Mouse (Mus musculus) embryo, embryonic 9.5 days (tissue): ENCODE data around the gene Ly6g6d.
A peak's percentile ranks its signal among the peaks of the same experiment; 100 is the strongest.
"Not testable (repeated sequence)": the region's sequence is repeated elsewhere in the genome, so short reads cannot be mapped to it uniquely, and the experiment has no call there.

Experiments used
- DNase-seq: peaks from one replicate; pipeline ENCODE4 v3.0.0-alpha.2; 2017; ENCODE audit errors: extremely low spot score

The Ly6g6d gene

DNA sequence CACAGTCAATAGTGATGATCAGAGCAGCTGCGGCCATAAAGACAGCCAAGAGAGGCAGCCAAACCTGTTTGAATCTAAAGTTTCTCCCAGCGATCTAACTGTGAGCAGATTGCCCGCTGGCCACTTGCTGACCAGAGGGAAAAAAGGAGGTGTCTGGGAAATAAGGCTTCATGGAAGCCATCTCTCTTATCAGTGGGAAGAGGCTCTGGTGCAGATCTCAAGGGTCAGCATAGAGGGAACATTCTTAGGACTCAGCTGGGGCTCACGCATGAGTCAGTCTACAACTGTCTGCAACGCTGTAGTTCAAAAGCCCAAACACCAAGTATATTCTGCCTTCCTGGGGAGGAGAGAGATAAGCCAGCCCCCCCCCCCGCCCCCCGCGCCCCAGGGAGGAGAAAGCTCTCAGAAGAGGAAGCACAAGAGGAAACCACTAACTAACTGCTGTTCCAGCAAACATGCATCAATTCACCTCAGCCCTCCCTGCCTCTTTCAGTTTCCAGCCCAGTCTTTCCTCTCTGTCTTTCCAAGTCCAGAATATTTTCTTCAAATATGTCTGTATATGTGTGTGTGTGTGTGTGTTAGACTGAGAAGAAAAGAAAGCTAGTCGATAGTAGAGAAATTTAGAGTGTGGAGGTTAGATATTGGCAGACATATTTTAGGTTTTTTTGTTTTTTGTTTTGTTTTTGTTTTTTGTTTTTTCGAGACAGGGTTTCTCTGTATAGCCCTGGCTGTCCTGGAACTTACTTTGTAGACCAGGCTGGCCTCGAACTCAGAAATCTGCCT is 29.5 kb downstream of the Ly6g6d start:
- DNase-seq: peak; percentile 39

DNA sequence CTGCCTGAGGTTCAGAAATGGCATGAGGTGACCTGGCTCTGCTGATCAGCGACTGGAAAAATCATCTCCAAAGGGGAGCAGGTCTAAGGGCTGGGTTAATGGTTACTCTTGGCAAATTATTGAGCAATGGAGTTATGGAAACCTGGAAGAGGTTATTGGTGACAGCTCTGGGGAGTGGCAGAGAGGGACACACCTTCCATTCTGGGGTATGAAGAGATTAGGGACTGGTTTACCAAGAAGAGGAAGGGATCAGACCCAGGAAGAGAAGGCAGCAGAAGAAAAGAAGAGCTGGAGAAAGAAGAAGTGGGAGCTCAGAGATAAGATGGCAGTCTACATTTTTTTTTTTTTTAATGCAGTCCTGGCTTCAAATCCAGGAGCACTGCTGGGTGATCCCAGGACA is 30.2 kb downstream of the Ly6g6d start:
- DNase-seq: no peak

DNA sequence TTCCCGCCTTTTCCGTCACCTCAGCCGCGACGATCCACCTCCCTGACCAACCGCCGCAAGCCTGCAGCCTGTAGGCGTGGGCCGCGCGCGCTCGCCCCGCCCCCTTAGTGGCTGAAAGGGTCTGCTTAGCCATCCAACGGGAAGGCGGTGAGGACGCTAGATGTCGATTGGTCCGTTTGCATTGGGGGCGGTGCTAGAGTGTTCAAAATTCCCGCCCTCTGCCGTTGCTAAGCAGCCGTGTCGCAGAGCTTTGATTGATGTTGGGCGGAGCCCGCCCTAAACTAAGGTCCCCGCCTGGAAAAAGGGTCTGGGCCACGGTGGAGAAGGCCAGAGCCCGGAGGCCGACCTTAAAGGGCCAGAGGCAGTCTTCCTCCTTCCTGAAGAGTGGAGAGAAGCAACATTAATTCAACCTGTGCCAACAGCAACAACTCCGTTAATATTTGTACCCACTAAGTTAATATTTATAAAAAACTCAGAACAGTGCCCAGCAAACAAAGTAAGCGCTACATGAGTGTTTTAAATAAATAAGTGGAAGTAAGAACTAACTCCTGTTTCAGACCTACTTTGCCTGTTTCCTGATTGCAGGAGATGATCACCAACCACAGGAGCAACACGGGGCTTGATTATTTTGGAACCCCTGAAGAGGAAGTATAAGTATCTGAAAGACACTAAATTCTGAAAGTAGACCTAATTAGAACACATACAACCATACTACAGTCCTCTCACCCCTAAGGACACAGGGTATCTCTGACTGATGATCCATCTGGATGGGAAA is 31.0 kb downstream of the Ly6g6d start, which contains the start of gene Msh5:
Msh5 (minus strand) TSS at position 65 of the 775 bp plus-strand sequence.
- peak; percentile 99 for DNase-seq

DNA sequence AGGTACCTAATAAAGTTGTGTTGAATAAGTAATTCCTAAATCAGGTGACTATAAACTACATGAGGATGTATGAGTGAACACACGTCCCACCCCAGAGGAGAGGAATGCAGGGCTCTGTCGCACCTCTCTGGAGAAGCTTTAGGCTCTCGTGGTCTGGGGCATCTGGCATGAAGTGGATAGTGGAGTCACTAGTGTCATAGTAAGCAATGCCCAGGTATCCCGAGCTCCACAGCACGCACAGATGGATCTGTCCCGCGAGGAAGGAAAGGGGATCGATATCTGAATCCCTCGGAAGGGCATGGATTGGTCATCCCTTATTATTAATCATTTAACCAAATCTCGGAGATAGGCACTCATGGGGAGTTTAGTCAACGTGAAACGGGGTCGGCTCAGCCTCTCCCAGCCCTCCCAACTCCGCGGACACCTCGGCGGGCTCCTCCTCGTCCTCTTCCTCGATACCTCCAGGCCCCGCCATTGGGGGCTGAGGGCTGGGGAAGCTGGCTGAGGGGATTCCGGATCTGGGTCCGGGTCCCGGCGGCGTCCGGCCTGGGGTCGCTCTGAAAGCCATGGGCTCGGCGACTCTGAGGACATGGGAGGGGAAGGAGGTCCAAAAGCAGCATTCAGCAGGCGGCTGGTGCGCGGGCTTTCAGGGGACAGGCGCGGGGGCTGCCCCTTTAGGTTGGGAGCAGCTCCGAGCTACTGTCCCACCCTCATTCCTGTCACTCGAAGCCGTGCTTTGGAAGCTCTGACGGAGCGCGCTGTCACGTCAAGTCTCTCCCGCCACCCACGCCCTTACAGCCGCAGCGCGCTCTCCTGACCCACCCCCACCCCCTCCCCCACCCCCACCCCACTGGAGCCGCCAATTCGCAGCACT is 31.8 kb downstream of the Ly6g6d start:
- no peak for DNase-seq

DNA sequence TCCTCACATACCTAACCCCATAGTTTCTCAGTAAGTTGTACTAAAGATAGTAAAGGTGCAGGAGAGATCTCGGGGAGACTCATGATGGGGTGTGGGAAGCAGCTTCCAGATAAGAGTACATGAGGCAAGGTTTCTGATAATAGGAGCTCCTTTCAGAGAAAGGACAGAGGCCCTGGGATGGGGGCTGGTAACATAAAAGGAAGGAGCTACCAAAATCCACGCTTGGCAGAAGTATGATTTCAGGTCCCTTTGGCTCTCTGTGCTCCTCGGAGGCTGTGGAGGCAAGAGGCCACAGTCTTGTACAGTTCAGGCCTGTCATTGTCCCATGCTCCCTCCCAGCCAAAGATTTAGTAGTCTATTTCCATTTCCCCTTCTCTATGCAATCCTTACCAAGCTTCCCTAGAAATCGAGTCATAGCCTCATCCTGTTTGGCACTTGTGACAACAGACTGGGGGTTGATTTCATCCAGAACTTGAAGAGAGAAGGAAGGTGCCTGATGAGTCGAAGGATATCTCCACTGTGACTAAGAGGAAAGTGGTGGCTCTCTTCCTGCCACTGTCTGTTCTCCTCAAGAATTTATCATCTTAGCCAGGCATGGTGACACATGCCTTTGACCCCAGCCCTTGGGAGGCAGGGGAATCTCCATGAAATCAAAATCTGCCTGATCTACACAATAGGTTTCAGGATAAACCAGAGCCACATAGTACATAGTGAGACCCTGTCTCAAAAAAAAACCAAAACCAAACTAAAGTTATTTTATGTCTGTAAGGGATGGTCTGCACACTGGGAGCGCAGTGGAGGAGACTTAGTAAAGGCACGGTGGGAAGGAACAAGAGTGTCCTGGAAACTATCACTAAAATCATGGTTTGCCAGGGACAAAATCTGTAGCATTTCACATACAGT is 32.7 kb downstream of the Ly6g6d start:
- DNase-seq: no peak

DNA sequence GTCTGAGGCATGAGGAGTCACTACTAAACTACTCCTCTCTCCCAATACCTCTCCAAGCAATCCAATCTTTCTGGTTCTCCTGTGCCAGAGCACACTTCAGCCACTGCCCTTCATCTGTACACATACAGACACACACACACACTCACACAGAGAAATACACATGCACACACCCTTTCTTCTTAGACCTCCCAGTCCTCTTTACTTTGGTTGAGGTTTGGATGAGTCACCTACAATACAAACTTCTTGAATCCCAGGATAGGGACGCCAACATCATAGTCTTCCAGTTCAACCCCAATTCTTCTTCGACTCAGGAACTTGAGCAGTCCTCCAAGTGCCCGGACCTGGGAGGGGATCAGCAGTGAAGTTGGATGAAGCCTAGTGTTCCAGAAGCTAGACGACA is 34.1 kb downstream of the Ly6g6d start:
- no peak for DNase-seq

DNA sequence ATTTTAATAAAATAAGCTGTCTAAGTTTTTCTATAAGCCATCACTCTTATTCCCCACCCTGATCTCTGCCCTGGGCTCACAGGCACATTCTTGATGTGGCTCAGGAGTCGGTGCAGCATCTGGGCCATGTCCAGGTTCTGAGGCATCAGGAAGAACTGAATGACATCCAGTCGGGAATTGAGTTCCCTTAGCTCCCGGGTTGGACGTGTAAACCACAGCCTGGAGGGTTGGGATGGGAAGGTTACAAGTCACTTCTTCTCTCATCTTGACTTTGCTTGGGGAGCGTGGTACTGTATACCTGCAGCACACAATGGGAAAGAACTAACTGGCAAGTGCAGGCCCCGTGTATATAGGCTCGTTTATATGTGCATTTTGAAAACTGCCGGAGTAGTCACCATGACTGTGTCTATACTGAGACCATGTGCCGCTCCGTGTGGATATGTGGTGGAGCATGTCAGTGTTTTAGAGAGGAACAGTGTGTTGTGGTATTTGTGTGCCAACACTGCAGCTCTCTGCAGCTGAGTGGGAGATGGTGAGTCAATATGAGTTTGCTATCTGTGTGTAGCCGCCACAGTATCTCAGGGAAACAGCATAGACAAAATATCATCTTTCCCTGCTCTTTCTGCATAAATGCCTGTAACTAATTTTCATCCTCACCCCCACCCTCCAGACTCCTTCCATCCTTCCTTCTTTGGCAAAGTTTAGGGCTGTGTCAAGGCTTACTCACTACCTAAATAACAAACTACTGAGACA is 38.6 kb downstream of the Ly6g6d start:
- no peak for DNase-seq

DNA sequence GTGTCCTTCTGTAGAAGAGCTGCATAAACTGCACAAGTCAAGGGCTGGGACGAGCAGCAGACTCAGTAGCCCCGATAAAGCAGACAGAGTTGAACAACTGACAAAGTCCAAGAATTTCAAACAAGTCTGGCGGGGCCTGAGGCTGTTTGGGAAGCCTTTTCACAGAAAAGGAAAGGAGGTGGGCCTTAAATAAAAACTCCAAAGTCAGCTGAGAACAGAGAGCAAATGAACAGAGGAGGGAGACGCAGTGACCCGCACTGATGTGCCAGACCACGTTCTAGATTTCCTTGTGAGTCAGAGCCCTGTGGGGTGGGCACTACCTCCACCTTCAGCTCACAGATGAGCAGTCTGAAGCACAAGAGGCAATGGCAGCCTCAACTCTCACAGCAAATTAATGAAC is 43.0 kb downstream of the Ly6g6d start:
- no peak for DNase-seq

DNA sequence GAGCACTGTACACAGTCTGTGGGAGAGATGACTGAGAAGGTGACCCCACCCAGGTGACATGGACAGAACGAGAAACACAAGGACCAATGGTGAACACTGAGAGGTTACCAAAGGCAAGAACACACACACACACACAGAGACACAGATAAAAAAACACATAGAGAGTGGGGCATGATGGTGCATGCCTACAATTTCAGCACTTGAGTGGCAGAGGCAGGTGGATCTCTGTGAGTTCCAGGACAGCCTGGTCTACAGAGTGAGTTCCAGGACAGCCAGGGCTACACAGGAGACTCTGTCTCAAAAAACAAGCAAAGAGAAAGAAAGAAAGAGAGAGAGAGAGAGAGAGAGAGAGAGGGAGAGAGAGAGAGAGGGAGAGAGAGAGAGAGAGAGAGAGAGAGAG is 44.2 kb downstream of the Ly6g6d start:
- not testable (repeated sequence) for DNase-seq

DNA sequence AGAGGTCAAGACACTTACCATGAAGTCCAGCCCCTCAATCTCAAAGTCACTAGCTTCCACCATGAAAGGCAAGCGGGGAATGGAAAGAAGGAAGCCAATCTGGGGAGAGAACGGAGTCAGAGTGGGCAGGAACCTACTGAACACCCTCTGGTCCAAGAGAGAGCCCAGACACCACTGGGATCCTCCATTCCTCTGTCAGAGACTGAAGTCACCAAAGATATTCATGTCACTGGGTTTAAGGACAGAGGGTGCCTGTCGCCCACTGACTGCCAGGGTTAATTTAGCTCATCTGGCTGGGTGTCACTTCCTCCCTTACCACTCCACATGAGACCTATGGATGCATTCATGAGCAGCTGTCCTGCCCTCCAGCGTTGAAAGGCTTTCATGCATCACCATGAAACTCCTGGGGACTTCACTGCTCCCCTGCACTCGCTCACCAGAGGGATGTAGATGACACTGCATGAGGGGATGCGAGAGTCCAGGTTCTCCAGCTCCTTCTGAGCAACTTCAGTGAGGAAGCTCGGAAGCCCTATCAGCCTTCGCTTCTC is 45.5 kb downstream of the Ly6g6d start:
- no peak for DNase-seq

DNA sequence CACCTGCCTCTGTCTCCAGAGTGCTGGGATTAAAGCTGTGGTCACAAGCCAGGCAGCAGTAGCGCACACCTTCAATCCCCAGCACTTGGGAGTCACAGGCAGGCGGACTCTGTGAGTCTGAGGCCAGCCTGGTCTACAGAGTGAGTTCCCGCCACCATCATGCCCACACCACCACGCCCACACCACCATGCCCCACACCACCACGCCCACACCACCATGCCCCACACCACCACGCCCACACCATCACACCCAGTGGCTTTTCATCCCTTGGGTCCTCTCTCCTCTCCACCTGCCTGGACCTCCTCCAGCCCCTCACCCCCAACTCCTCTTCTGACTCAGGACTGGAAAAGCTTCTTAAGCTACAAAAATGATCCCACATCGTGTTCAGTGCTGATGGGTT is 46.0 kb downstream of the Ly6g6d start:
- DNase-seq: no peak

DNA sequence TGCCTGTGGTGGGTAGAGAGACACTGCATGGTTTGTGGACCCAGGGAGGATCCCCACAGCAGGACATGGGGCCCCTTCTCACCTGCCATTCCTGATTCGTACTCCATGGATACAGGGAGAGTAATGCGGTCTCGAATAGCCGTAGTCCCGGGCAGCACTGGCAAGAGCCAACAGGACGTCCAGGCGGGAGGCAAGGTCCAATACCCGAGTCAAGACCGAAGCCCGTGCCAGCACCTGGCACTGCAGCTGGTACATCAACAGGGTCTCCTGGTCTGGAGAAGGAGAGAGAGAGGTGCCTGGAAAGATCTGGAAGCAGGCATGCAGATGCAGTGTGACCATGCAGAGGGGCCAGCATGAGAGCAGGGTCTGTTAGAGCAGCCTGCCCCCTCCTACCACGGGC is 46.6 kb downstream of the Ly6g6d start:
- DNase-seq: no peak

DNA sequence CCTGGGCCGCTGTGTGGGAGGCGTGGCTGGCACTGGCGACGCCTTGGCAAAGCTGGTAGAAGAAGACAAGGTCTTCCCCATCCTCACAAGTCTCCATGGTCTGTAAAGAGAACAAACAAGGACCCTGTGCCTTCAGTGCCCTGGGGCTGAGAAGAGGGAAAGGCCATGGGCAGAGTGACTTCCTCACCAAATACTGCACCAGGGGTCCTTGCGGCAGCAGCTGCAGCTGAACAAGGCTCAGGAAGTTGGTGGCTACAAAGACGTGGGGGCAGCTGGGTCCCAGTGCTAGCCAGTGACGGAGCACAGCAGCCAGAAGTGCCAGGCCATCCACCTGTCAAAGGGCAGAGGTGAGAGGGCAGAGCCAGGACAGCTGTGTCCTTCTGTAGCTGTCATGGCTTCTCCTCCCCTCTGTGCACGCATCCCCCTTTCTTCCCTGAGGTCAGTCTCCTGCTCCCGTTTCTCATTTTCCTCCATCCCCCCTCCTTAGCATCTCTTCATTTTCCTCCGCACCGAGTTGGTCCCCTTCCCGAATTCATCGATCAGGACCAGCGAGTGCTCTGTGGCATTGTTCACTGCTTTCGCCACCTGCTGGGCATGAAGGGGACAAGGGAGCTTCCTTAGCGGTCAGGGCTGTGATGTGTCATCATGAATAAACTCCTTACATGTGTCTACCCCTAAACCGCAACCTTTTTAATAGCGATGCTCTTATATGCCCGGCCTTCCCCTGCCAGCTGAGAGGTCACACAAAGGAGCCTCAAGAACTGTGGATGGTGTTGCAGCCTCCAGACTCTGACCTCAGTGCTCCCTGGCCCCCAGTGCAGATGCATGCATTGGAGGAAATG is 48.0 kb downstream of the Ly6g6d start:
- no peak for DNase-seq

DNA sequence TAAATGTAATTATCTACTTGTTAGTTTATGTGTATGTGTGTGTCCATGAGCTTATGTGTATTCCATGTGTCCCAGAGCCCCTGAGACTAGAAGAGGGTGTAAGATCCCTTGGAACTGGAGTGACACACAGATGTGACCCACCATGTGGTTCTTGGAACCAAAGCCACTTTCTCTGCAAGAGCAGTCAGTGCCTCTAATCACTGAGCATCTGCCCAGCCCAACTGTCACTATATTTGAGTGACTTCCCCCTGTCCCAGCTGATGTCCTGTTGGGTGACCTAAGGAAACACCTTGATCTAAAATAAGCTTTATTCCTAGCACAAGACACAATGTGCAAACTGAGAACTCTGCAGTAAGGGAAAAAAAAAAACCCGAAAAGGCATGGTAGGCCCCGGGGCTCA is 49.5 kb downstream of the Ly6g6d start:
- DNase-seq: no peak

DNA sequence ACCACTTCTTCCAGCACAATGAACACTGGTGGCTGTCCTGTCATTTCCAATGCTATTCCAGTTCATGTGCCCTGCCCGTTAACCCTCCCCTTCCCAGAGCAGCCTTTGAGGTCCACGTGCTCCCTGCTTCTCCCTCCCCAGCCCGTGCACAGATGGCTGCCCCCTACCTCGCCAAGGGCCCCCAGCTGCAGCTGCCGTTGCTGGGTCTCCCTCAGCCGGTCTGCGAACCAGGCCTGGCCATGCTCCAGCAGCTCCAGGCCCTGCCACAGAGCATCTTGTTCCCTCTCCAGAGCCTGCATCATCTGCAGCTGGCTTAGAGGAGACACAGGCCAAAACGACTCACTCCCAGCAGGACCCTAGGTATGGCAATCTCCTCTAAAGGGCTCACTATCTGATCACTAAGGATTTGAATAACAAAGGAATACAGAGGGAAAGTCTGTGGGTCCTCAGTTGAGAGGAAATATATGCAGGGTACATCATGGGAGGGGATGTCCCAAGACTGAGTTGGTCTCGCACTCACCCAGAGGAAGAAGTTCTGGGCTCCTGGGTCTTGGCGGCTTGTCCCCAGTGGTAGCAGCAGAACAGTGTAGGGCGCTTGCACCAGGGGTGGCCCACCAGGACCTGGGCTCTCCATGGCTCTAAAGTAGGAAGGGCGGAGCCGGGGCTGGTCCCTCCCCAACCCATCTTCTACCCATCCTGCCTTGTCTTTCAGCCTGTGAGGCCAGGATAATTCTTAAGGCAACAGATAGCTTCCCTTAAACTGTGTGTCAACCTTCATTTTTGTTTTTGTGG is 50.4 kb downstream of the Ly6g6d start, which contains the start of gene Sapcd1:
Sapcd1 (minus strand) TSS at position 740 of the 792 bp plus-strand sequence.
- no peak for DNase-seq

DNA sequence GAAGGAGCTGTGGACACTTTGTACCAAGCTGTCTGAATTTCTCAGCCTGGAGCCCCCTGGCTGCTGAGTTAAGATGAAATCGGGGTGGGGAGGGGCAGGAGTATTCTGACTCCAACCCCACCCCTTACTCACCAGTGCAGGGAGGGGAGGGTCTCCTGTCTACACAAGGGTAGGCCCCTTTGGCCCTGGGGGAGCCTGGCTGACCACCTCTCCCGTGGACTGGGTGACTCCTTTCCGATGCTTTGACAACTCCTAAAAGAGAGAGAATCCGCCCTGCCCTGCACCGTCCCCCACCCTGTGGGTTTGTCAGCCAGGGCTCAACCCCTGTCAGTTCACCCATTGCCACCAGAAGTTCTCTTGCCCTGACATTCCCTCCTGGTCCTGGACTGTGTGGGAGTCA is 51.7 kb downstream of the Ly6g6d start:
- DNase-seq: no peak

DNA sequence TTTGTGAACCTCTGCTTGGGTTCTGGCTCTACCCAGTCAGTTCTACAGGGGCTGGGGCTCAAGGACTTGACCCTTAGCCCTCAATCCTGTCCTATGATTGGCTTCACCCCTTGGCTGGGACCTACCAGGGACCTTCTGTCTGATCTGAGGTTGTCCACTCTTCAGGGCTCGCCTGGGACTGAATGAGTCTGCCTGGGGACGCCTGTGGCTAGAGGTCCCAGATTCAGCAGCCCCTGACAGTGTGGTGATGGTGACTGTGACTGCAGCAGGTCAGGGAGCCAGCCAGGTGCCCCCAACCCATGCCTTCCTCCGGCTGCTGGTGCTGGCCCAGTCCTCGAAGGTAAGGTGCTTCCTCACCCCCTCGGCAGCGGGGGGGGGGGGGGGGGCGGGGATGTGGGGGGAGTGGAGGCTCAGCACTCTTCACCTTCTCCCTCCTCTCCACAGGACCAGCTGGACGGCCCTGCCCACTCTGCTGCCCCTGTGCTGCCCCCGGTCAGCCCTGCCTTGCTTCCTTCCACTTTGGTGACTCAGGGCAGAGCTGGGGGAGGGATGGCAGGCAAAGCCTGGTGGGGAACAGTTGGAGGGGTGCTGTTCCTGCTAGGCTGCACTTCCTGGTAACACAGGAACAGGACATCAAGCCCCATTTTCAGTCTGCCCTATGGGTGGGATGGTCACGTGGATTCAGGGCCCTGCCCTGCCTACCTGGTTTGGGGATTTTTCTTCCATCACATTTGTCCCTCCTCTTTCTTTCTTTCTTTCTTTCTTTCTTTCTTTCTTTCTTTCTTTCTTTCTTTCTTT is 53.0 kb downstream of the Ly6g6d start:
- no peak for DNase-seq
